Mouse (Mus musculus): ENCODE measurements around the gene Ube2f. TPM values are rescaled to one million over a fixed set of nuclear protein-coding genes. Genes with fewer than 3 reads are reported as not detected.

The Ube2f gene
- total RNA-seq, 4 experiments from 2014 or later, result 39.6 to 52.2 (median 45.2) TPM

GRCm38 (mm10) chr1:91297799-91298744 lies 48.0 kb downstream of the Ube2f start, which contains the start of gene Scly:
Gene Scly, plus strand, starts transcription at chr1:91298338.
- DNase-seq (ENCODE audit: low spot score), result peak; percentile 96

- no peak for DNase-seq (ENCODE audit: low spot score)
These were observed 49.1 kb downstream of the Ube2f start for GRCm38 (mm10) chr1:91299026-91299706.

- peak; percentile 44 for DNase-seq (ENCODE audit: low spot score)
These were observed 49.8 kb downstream of the Ube2f start for GRCm38 (mm10) chr1:91299707-91300426.

GRCm38 (mm10) chr1:91301206-91301920 lies 51.3 kb downstream of the Ube2f start:
- no peak for DNase-seq (ENCODE audit: low spot score)

- no peak for DNase-seq (ENCODE audit: low spot score)
These were observed 51.9 kb downstream of the Ube2f start for GRCm38 (mm10) chr1:91302021-91302420.

GRCm38 (mm10) chr1:91304621-91305020 lies 54.5 kb downstream of the Ube2f start:
- no peak for DNase-seq (ENCODE audit: low spot score)

- no peak for DNase-seq (ENCODE audit: low spot score)
These were observed 59.4 kb downstream of the Ube2f start for GRCm38 (mm10) chr1:91309366-91310085.

- no peak for DNase-seq (ENCODE audit: low spot score)
These were observed 62.2 kb downstream of the Ube2f start for GRCm38 (mm10) chr1:91312273-91312672.

- DNase-seq (ENCODE audit: low spot score), result peak; percentile 19
These were observed 63.1 kb downstream of the Ube2f start for GRCm38 (mm10) chr1:91313251-91313650.

GRCm38 (mm10) chr1:91317656-91318055 lies 67.6 kb downstream of the Ube2f start:
- no peak for DNase-seq (ENCODE audit: low spot score)

GRCm38 (mm10) chr1:91321760-91322438 lies 71.8 kb downstream of the Ube2f start, which contains the start of gene Espnl:
Gene Espnl, plus strand, starts transcription at chr1:91322075.
- no peak for DNase-seq (ENCODE audit: low spot score)

GRCm38 (mm10) chr1:91324646-91325045 lies 74.5 kb downstream of the Ube2f start:
- no peak for DNase-seq (ENCODE audit: low spot score)

GRCm38 (mm10) chr1:91325488-91326042 lies 75.5 kb downstream of the Ube2f start:
- no peak for DNase-seq (ENCODE audit: low spot score)

GRCm38 (mm10) chr1:91332102-91332501 lies 82.0 kb downstream of the Ube2f start:
- DNase-seq (ENCODE audit: low spot score), result no peak

- DNase-seq (ENCODE audit: low spot score), result no peak
These were observed 83.5 kb downstream of the Ube2f start for GRCm38 (mm10) chr1:91333582-91333981.

- no peak for DNase-seq (ENCODE audit: low spot score)
These were observed 87.3 kb downstream of the Ube2f start for GRCm38 (mm10) chr1:91337355-91337754.

All from heart, adult 8-10 months (tissue).